Mouse (Mus musculus) embryonic fibroblast, embryonic 13.5 days (primary cell): ENCODE results near the gene Gm6096.

Experiments
- CTCF ChIP-seq: IDR thresholded peaks from 2 replicates; pipeline ENCODE4 v1.5.1; 2011; ENCODE audit warnings: mild to moderate bottlenecking, control low read depth, low read length, moderate library complexity, borderline replicate concordance; ENCODE audit not compliant: insufficient read depth
- POLR2A ChIP-seq: IDR thresholded peaks from 2 replicates; pipeline ENCODE4 v1.6.1; 2011; ENCODE audit warnings: low read depth, mild to moderate bottlenecking, control low read depth, low read length, moderate library complexity

GRCm38 (mm10) chr7:34263437-34263836 lies 12.6 kb downstream of the Gm6096 start:
- TF ChIP-seq CTCF (no peak), POLR2A (no peak)
